Mouse (Mus musculus) CH12.LX (cell line): Measurements from ENCODE around the gene Sfmbt1.

Experiments
- BHLHE40 ChIP-seq: IDR thresholded peaks from 2 replicates; pipeline ENCODE4 v1.6.1; 2011; ENCODE audit warnings: mild to moderate bottlenecking, low read depth, low read length, improper control_type of control experiment
- CHD1 ChIP-seq: IDR thresholded peaks from 2 replicates; pipeline ENCODE4 v1.6.1; 2012; ENCODE audit warnings: low read depth, low read length, improper control_type of control experiment, inconsistent platforms
- CTCF ChIP-seq, 2 experiments: IDR thresholded peaks in 1 of 2; conservative IDR thresholded peaks in 1 of 2; 2 replicates each; pipeline ENCODE4 v1.5.1; 2011 to 2012; ENCODE audit warnings: low read depth in 2 of 2, low read length in 2 of 2, improper control_type of control experiment in 1 of 2, inconsistent platforms in 1 of 2, mild to moderate bottlenecking in 1 of 2, moderate library complexity in 1 of 2
- EP300 ChIP-seq: IDR thresholded peaks from 2 replicates; pipeline ENCODE4 v1.6.1; 2011; ENCODE audit warnings: low read length, improper control_type of control experiment
- POLR2A ChIP-seq: IDR thresholded peaks from 2 replicates; pipeline ENCODE4 v1.6.1; 2011; ENCODE audit warnings: low read depth, mild to moderate bottlenecking, improper control_type of control experiment, low read length
- RAD21 ChIP-seq: IDR thresholded peaks from 2 replicates; pipeline ENCODE4 v1.6.1; 2011; ENCODE audit warnings: low read depth, mild to moderate bottlenecking, low read length, improper control_type of control experiment, moderate library complexity
- RCOR1 ChIP-seq: conservative IDR thresholded peaks from 2 replicates; pipeline ENCODE4 v1.6.1; 2012; ENCODE audit warnings: low read depth, mild to moderate bottlenecking, inconsistent platforms, low read length, improper control_type of control experiment
- SIN3A ChIP-seq: IDR thresholded peaks from 2 replicates; pipeline ENCODE4 v1.6.1; 2012; ENCODE audit warnings: low read length, improper control_type of control experiment, inconsistent platforms
- SMC3 ChIP-seq: IDR thresholded peaks from 2 replicates; pipeline ENCODE4 v1.6.1; 2011; ENCODE audit warnings: low read depth, low read length, improper control_type of control experiment
- USF2 ChIP-seq: conservative IDR thresholded peaks from 2 replicates; pipeline ENCODE4 v1.6.1; 2011; ENCODE audit warnings: low read depth, low read length, improper control_type of control experiment
- ZC3H11A ChIP-seq: IDR thresholded peaks from 2 replicates; pipeline ENCODE4 v1.6.1; 2012; ENCODE audit warnings: low read depth, mild to moderate bottlenecking, inconsistent platforms, low read length, improper control_type of control experiment
- ZNF384 ChIP-seq: IDR thresholded peaks from 2 replicates; pipeline ENCODE4 v1.6.1; 2012; ENCODE audit warnings: low read depth, low read length, improper control_type of control experiment, inconsistent platforms

DNA sequence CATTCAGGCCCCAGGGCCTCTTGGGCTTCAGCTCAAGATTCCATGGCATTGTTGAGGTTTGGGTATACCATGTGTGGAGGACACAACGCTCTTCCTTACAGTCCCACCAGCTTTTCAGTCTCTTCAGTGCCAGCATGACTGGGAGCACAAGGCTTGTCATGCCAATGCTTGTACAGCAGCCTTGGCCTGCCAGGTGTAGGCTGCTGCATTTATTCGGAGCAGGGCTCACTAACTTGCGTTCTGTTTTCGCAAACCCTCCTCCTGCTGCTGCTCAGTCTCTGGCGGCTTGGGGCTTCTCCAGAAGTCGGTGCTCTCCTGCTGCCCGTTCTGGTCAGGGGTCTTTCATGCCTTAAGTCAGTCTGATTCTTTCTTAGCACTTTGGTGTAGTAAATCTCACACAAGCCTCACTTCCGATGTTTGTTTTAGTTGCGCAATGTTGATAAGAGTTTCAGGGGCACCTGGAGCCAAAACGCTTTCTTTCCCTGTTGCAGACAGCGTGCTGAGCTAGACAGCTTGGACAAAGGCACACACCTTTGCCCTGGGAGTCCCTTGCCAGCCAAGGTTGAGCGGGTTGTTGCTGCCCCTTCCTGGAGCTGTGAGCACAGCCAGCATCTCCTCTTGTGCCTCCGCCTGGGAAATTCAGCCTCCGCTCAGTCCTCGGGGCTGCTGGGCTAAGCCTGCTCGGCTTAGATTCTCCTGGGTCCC is 146.9 kb downstream of the Sfmbt1 start:
- TF ChIP-seq BHLHE40 (no peak), USF2 (no peak), CHD1 (no peak), EP300 (no peak), CTCF (conservative IDR thresholded peaks at IDR 0.05 in 1 of 2, IDR thresholded peaks at IDR 0.05 in 1 of 2; ENCODE audit: low read depth in 2 of 2, low read length in 2 of 2) (no peak), ZC3H11A (no peak), RCOR1 (no peak), POLR2A (no peak), RAD21 (no peak), SMC3 (no peak), SIN3A (no peak), ZNF384 (no peak)
